Mouse (Mus musculus) frontal cortex, postnatal 10 days (tissue): Measurements from ENCODE around the gene Clps.

Source experiments
- DNase-seq, 2 experiments: peaks; one replicate each; pipeline ENCODE4 v3.0.0; 2022; ENCODE audit warnings: low spot score in 2 of 2, mixed read lengths in 1 of 2

Gene Clps

GRCm38 (mm10) chr17:28553040-28553793 lies 7.3 kb downstream of the Clps start:
- DNase-seq = peak; percentile 53 to 62

GRCm38 (mm10) chr17:28549111-28549510 lies 11.5 kb downstream of the Clps start, which contains the start of gene Clpsl2:
TSS of gene Clpsl2 (plus strand) at chr17:28549411.
- DNase-seq = no peak

- DNase-seq = no peak
Measured at GRCm38 (mm10) chr17:28548550-28548949, 12.0 kb downstream of the Clps start.

- DNase-seq = no peak
Measured at GRCm38 (mm10) chr17:28546925-28547324, 13.6 kb downstream of the Clps start.

- no peak for DNase-seq
Measured at GRCm38 (mm10) chr17:28537881-28538280, 22.7 kb downstream of the Clps start.

- no peak for DNase-seq
Measured at GRCm38 (mm10) chr17:28533327-28533726, 27.2 kb downstream of the Clps start.

GRCm38 (mm10) chr17:28532557-28532956 lies 28.0 kb downstream of the Clps start:
- DNase-seq = no peak

GRCm38 (mm10) chr17:28531946-28532345 lies 28.6 kb downstream of the Clps start:
- DNase-seq = no peak

GRCm38 (mm10) chr17:28530506-28530905 lies 30.1 kb downstream of the Clps start, which contains the start of gene Armc12:
TSS of gene Armc12 (plus strand) at chr17:28530806.
- no peak for DNase-seq

GRCm38 (mm10) chr17:28529116-28529515 lies 31.4 kb downstream of the Clps start:
- DNase-seq = no peak

GRCm38 (mm10) chr17:28528043-28528351 lies 32.6 kb downstream of the Clps start:
- peak; percentile 51 to 81 for DNase-seq

GRCm38 (mm10) chr17:28527184-28528042 lies 33.2 kb downstream of the Clps start:
- DNase-seq = no peak

- no peak for DNase-seq
Measured at GRCm38 (mm10) chr17:28524831-28525430, 35.6 kb downstream of the Clps start.

- DNase-seq = no peak
Measured at GRCm38 (mm10) chr17:28524009-28524695, 36.4 kb downstream of the Clps start.

- no peak for DNase-seq
Measured at GRCm38 (mm10) chr17:28523355-28524008, 37.1 kb downstream of the Clps start.

GRCm38 (mm10) chr17:28522623-28523354 lies 37.8 kb downstream of the Clps start:
- peak; percentile 87 to 89 for DNase-seq

- no peak for DNase-seq
Measured at GRCm38 (mm10) chr17:28521920-28522319, 38.6 kb downstream of the Clps start.

GRCm38 (mm10) chr17:28521071-28521726 lies 39.4 kb downstream of the Clps start:
- DNase-seq = no peak

- no peak for DNase-seq
Measured at GRCm38 (mm10) chr17:28520561-28520960, 40.0 kb downstream of the Clps start.

- DNase-seq = no peak
Measured at GRCm38 (mm10) chr17:28519827-28520226, 40.7 kb downstream of the Clps start.
